Mouse (Mus musculus) testis, adult 2 months (tissue): ENCODE measurements around the gene Pip5k1a.

Experiments used
- CTCF ChIP-seq: fragments of 200-500 bp; IDR thresholded peaks from 2 replicates; pipeline ENCODE4 v1.5.1; 2012; ENCODE audit warnings: low read depth, mild to moderate bottlenecking, inconsistent platforms, low read length, moderate library complexity; ENCODE audit not compliant: control insufficient read depth, insufficient read depth, insufficient replicate concordance
- POLR2A ChIP-seq: fragments of 200-500 bp; IDR thresholded peaks from 2 replicates; pipeline ENCODE4 v1.6.1; 2012; ENCODE audit warnings: low read depth, mild to moderate bottlenecking, inconsistent platforms, low read length, moderate library complexity; ENCODE audit not compliant: control insufficient read depth

DNA sequence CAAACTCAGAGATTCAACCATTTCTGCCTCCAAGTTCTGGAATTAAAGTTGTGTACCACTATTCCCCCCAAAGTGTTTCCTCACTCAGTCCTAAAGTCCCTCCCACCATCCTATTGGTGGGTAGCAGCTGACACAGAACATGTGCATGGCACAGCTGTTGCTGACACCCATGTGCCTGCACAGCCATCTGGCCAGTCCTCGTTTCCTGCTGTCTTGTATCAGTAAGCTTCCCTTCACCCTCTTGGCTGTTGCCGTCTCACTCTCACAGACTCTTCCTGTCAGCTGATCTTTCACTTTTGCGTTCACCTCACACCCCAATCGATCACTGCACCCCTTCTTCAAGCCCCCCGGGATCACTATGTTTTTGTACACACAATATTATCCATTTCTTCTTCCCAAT is 79.0 kb downstream of the Pip5k1a start:
- TF ChIP-seq POLR2A (no peak), CTCF (no peak)
